Mouse (Mus musculus): ENCODE measurements around the gene Arf6. TPM values are rescaled to one million over a fixed set of nuclear protein-coding genes. Genes with fewer than 3 reads are reported as not detected.
A peak's percentile ranks its signal among the peaks of the same experiment; 100 is the strongest.

The Arf6 gene
- total RNA-seq, 2 experiments from 2014 or later = 19.1 to 26.3 TPM

DNA sequence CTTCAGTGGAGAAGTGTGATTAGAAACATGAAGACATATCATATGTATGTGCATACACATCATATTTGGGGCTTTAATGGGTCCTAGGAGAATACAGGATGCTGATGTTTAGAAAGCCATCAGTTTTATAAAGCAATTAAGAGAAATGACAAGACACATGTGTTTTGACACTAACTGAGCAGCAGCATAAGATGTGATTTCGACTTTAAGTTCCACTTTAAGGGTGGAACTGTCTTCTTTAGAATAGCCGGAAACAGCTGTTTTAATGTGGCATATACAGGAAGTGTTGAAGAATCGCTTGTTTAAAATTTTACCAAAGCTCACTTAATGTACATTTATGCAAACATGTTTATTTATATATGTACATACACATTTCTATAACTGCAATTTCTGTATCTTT is 41.4 kb downstream of the Arf6 start:
- DNase-seq (ENCODE audit: low spot score) = no peak

DNA sequence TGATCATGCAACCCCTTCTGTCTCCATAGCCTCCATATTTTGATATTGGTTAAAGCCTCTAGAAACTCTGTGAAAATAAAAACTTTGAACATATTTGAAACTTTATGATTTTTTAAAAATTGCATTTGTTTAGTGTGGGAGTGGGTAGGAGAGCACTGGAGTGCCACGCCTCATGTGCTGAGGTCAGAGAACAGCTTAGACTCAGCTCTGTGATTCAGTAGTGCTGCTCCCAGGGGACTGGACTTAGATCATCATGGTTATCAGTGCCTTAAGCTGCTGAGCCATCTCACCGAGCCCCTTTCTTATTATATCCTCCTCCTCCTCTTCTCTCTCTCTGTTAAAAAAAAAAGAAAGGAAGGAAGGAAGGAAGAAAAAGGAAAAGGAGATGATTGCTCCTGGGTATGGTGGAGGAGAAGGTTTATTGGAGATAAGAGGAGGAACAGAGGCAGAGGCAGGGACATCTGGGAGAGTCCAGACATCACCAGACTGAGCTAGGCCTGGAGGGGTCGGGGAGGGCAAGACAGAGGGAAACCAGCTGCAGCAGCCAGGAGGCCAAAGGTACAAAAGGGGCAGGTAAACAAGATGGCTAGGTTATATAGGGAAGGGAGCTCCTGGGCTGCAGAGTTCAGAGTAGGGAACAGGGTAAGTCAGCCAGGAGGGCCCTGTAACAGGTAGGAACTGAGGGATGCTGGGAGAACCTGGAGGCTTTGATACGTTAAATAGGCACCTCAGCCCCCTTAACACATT is 43.0 kb downstream of the Arf6 start:
- peak; percentile 50 for DNase-seq (ENCODE audit: low spot score)

DNA sequence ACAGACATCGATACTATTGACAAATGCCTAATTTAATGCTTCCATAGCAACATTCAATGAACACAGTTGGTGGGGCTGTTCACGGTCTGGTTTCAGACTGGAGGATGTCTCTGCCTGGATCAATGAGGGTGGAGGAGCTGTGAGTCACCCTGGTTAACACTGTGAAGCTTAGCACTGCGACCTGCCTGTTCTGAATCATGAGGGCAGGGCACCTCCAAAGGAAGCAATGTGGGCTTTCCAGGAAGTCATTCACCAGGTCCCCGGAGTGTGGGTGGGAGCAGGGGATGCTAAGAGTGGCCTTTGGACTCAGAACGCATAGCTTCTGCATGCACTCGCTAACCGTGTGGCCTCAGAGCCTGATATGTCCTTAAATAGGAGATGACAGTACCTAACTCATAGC is 44.8 kb downstream of the Arf6 start:
- DNase-seq (ENCODE audit: low spot score) = no peak

DNA sequence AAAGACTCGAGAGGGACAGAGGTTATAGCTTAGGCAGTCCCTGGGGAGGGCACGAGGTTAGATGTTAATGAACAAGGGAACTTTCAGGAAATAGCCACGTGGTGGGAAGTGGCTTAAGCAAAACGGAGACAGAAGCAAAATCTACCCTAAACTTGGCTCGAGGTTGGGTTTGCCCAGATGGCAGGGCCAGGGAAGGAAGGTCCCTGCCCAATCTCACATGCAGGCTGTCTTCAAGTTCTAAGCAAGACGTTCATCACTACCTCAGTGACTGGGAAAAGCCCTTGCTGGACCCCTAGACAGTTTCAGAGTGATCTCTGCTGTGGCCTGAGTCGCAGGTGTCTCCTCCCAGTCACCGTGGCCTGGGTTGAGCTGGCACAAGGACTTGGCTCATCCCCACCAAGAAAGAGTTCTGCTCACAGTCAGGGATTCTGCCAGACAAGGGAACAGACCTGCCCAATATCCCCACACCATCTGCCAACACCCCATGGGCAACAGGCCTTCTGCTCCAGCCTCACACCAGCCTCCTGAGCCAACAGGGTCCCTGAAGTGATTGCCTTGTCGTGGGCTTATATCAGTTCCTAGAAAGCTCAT is 45.8 kb downstream of the Arf6 start:
- no peak for DNase-seq (ENCODE audit: low spot score)

DNA sequence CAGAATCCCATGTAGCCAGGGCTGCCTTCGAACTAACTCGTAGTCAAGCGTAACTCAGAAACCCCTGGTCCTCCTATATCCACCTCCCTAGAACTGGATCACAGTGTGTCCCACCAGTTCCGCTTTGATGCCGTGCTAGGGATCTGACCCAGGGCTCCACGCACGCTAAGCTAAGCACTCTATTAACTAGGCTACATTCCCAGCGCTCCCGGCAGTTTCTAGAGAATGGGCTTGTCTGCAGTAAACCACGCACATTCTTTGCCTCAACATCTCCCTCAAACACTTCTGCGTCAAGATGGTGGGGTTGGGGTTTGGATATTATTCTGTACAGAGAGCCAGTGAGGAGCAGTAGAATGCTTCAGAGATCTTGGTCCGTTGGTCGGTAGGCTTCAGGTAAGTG is 46.7 kb downstream of the Arf6 start:
- DNase-seq (ENCODE audit: low spot score) = no peak

DNA sequence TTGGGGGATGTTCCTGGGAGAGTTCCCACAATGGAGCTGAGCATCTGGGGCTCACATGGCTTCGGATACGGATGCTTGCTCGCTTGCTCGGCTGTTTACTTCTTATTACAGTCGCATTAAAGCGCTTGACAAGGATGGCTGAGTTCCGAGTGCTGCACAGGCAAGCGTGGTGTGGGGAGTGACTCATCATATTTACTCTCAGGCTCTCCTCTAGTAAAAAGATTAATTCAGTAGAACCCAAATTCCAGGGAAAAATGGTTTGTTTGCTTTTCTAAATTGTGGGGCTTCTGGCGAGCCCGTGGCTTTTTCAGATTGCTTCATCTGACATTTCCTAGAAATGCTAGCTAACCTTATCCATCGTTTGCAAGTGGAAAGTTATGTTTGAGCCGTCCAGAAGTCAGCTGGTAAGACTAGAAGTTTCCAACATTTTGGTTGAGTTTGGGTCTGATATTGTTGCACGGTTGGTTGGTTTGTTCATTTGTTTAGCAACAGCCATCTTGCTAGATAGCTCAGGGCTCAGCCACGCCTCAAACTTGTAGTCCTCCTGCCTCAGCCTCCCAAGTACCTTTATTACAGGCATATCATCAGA is 47.2 kb downstream of the Arf6 start:
- no peak for DNase-seq (ENCODE audit: low spot score)

DNA sequence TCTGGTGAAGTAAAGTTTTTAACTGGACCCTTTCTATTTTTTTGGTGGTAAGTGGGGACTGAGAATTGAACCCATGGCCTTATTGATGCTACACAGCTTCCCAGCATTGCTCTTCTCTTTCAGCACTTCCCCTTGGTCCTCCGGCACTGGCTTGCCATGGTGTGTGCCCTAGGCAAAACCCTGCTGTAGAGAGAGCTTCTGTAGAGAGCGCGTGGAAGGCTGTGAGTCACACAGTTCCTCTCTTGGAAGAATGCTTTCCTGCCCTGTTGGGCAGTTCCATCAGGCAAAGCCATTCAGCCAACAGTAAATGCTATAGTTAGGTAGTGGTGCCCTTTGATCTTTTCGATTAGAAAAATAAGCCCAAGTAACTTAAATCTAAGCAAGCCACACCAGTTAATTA is 47.7 kb downstream of the Arf6 start:
- DNase-seq (ENCODE audit: low spot score) = no peak

DNA sequence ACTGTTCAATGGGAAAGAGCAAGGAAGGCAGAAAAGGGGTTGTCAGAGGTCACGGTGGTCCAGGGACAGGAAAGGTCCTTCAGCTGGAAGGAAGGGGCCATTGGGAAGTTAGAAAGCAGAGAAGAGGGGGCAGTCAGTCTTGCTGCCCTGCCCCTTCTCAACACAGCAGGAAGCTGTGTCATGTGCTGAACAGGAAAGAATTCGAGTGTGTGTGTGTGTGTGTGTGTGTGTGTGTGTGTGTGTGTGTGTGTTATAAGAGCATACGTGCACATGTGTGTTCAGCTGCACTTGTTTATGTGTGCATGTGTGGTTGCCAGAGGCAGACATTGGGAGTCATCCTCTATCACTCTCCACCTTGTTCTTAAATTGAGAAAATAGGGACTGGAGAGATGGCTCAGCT is 48.8 kb downstream of the Arf6 start:
- DNase-seq (ENCODE audit: low spot score) = no peak

DNA sequence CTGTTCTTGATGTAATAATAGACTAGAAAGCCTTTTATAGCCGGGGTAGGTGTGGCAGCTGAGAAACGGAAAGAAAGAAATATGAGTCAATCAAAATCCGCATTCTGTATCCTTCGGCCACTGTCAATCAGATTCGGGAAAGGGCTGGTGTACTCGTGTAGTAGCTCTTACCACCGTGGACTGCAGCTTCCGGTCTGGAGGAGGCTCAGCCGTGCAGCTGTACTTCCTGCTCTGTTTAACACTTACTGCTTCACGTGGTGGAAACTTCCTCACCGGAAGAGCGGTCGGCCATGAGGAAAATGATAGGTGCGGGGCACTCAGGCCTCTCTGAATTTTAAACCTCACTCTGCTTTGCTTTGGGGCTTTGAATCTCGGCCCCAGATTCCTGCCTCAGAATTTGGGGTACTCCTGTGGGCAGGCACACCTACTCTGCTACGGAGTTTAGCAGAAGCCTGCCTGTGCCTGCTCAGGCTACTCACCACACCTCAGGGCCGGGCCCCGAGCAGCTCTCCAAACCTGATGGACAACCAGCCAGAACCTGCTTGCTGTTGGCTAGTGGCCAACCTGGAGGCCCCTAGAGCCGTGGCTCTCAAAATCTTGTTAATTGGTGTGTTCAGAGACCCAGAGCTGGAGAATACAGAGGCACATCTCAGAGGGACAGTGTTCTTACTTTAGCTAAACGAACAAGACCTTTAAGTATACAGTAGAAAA is 51.0 kb downstream of the Arf6 start:
- DNase-seq (ENCODE audit: low spot score) = no peak

Small RNAs within 50 kb of the gene (microRNA-seq; reads per million reads assigned to microRNA genes)
- not detected for gene Gm47299
- gene Gm47305 = not detected

Other genes with a start within 250 kb of the Arf6 start
- gene Rps29, start 213.0 kb upstream of the Arf6 start, total RNA-seq (2021) = 1,000 to 10,000 TPM in 1 of 2 experiments, 100 to 1,000 TPM in 1; 898 to 1,011 TPM
- gene Lrr1, start 203.3 kb upstream of the Arf6 start, total RNA-seq (2021) = not detected
- gene Rpl36al, start 188.1 kb upstream of the Arf6 start, total RNA-seq (2021) = 100 to 1,000 TPM; 336 to 346 TPM
- gene Mgat2, start 188.0 kb upstream of the Arf6 start, total RNA-seq (2021) = 1 to 10 TPM; 5.6 to 7.2 TPM
- 1 to 10 TPM; 1.7 to 3.4 TPM for gene Gm49383, start 175.0 kb upstream of the Arf6 start, total RNA-seq (2021)
- under 1 TPM; 0.59 to 0.73 TPM for gene Dnaaf2, start 173.7 kb upstream of the Arf6 start, total RNA-seq (2021)
- gene Gm49384, start 167.9 kb upstream of the Arf6 start, total RNA-seq (2021) = 1 to 10 TPM; 1.9 to 2.0 TPM
- gene Pole2, start 144.0 kb upstream of the Arf6 start, total RNA-seq (2021) = under 1 TPM; 0.18 to 0.19 TPM
- gene Klhdc1, start 131.0 kb upstream of the Arf6 start, total RNA-seq (2021) = 10 to 100 TPM; 22.7 to 26.2 TPM
- gene Klhdc2, start 75.5 kb upstream of the Arf6 start, total RNA-seq (2021) = 100 to 1,000 TPM in 1 of 2 experiments, 10 to 100 TPM in 1; 98.7 to 119 TPM
- 10 to 100 TPM; 18.7 to 20.9 TPM for gene Nemf, start 15.0 kb upstream of the Arf6 start, total RNA-seq (2021)
- not detected for gene Gm9887, start 308 bp downstream of the Arf6 start, total RNA-seq (2021)
- 1 to 10 TPM; 4.2 to 4.7 TPM for gene Vcpkmt, start 210.9 kb downstream of the Arf6 start, total RNA-seq (2021)